Mouse (Mus musculus) neural tube, embryonic 10.5 days (tissue): ENCODE data around the gene Rheb.
"Not testable (repeated sequence)": the region's sequence is repeated elsewhere in the genome, so short reads cannot be mapped to it uniquely, and the experiment has no call there.

Experiments
- DNase-seq: peaks from one replicate; pipeline ENCODE4 v3.0.0-alpha.2; 2017; ENCODE audit warnings: low spot score; ENCODE audit errors: extremely low spot score

Gene Rheb

GRCm38 (mm10) chr5:24797858-24798257 is 44.6 kb downstream of the Rheb start:
- no peak for DNase-seq

GRCm38 (mm10) chr5:24792961-24793360 is 49.5 kb downstream of the Rheb start:
- no peak for DNase-seq

GRCm38 (mm10) chr5:24782957-24783356 is 59.5 kb downstream of the Rheb start:
- no peak for DNase-seq

- no peak for DNase-seq
These were observed 61.4 kb downstream of the Rheb start for GRCm38 (mm10) chr5:24781048-24781447.

- DNase-seq, result peak; percentile 35
These were observed 62.4 kb downstream of the Rheb start for GRCm38 (mm10) chr5:24779881-24780512.

- no peak for DNase-seq
These were observed 63.1 kb downstream of the Rheb start for GRCm38 (mm10) chr5:24779321-24779720.

- DNase-seq, result no peak
These were observed 63.6 kb downstream of the Rheb start for GRCm38 (mm10) chr5:24778843-24779140.

- peak; percentile 12 for DNase-seq
These were observed 64.2 kb downstream of the Rheb start for GRCm38 (mm10) chr5:24778082-24778842.

GRCm38 (mm10) chr5:24776681-24777080 is 65.7 kb downstream of the Rheb start:
- DNase-seq, result peak; percentile 12

- DNase-seq, result not testable (repeated sequence)
These were observed 67.9 kb downstream of the Rheb start for GRCm38 (mm10) chr5:24774549-24774948.

- no peak for DNase-seq
These were observed 84.6 kb downstream of the Rheb start, which contains the start of gene Crygn for GRCm38 (mm10) chr5:24757816-24758215. TSS of gene Crygn (minus strand) at chr5:24758008.

GRCm38 (mm10) chr5:24756931-24757330 is 85.5 kb downstream of the Rheb start:
- DNase-seq, result no peak
